Mouse (Mus musculus) layer of hippocampus, adult 18-20 months (tissue): ENCODE results near the gene Kcnb1. TPM values are rescaled to one million over a fixed set of nuclear protein-coding genes. Genes with fewer than 3 reads are reported as not detected.

Source experiments
- DNase-seq, 2 experiments: peaks; one replicate each; pipeline ENCODE4 v3.0.0; 2022; ENCODE audit warnings: low spot score in 2 of 2
- total RNA-seq, 2 experiments: library from RNA; stranded (reverse); gene quantifications; 2 replicates each; pipeline ENCODE4 v1.2.3; 2021

Gene Kcnb1
- total RNA-seq, 2 experiments from 2014 or later: 112 to 119 TPM

DNA sequence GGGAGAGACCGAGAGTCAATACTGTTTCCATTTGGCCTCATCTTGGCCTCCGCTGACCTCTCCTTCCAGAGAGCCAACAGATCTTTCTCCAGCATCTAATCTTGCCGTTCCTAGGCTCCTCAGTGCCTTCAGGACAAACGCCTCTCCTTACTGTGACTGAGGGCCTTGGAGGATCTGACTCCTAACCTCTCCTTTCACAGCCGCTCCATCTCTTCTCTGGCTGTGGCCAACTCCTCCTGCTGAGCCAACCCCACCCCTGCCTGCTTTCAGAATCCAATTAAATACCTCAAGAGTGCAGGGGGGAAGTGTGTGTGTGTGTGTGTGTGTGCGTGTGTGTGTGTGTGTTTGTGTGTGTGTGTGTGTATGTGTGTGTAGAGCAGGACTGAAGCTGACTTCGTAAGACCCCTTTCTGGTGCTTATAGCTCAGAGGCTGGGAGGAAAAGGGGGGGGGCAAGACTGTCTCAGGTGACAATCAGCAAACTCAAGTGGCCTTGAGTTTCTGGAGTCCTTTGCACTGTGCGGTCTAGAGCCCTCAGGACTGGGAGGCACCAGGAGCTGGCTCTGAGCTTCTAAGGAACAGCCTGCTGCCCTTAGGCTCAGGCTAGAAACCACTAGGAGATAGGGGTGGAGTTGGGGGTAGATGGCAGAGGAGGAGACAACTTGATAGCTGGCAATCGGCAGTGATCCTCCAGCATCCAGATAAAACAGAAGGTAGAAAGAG, 59.7 kb downstream of the Kcnb1 start:
- no peak for DNase-seq

DNA sequence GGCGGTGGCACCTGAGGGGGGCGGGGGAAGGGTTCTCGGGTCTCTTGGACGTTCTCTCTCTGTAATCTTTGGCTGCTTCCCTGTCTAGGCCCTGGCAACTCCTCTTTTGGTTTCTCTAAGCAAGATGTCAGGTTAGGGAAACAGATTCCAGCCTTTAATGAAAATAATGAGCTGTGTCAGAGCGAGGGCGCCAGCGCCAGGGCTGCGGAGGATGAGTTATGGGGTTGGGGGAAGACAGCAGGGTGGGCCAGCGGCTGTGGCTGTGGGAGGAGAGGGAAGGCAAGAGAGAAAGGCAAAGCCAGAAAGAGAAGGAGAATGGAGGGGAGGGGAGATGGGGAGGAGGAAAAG, 60.4 kb downstream of the Kcnb1 start:
- peak in 1 of 2 experiments; percentile 34 for DNase-seq

DNA sequence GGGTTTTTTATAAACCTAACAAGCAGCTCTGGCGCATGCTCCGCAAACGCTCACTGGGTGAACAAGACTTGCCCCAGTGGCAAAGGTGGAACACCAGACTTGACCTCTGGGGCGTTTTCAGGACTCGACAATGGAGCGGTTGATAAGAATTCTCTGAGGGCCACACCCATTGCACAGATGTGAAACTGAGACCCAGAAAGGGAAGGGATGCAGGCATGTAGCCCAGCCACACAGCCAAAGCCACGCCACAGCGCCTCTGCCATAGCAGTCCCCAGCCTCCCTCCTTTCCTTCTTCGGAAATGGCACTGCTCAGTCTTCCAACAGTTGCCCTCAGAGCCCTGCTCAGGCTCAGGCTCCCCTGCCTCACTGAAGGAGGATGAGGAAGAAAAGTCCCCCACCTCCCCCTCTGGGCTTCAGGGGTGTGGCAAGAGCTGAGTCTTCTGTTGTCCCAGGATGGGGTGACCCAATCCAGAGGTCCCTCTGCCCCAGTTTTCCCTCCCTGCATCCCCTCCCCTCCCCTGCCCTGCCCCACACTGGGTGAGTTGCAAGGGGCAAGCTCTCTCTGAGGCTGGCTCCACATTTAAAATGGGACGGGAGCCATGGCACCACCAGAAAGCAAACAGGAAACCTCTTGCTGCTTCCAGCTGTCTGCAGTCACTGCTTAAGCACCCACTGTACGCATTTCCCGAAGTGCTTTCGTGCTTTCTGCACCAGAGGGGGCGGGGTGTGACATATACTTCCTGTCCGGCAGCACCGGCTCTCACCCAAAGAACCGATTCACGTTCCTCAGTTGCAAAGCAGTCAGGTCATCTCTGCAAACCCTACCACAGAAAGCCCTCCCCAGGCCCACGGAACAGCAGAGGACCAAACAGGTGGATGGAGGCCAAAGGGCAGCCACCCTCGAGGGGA, 61.0 kb downstream of the Kcnb1 start:
- DNase-seq: peak in 1 of 2 experiments; percentile 20

DNA sequence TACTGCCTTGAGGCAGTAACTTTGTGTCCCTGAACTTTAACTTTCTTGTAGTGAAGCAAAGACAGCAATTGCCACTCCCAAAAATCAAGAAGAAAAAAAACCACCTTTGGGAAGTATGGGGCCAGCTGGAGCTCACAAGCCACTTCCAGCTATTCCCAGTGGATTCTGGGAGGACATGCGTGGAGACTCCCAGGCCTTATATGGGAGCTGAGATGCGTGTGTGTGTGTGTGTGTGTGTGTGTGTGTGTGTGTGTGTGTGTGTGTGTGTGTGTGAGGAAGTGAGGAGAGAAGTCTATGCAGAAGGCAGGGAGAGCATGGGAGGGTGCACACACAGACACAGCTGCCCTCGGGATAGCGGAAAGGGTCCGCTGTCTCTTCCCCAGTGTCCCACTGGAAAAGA, 62.6 kb downstream of the Kcnb1 start:
- no peak for DNase-seq

DNA sequence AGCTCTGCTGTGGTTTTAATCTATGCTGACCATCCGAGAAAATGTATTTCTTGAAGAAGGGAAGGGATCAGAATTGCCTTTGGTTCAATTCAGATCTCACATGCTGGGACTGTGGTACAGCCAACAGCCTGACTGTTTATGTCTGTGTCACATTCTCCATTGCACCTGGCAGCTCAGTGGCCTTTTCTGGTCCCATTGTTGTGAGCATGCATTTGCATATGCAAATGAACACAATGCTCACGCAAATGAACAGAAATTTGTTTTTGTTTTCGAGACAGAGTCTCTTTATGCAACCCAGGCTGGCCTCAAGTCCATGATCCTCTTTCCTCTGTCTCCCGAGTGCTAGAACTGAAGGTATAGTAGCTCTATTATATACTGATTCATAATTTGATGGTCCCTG, 64.2 kb downstream of the Kcnb1 start:
- no peak for DNase-seq

DNA sequence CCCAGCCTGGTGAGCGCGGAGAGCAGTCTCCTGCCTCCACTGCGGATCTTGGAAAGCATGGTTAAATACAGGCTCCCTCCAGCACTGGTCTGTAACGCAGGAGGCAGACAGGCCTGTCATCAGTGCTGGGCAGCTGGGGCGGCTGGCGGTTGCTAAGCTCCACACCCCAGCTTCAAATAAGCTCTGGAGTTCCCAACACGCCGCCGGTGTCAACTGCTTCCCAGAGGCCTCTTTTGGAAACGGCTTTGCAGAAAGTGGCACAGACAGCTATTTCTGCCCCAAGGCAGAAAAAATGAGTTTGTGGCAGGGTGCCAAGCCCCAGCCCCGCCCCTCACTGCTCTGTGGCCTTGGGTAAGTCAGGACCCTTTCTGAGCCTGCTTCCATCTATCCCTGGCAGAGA, 66.0 kb downstream of the Kcnb1 start:
- DNase-seq: peak in 1 of 2 experiments; percentile 47

DNA sequence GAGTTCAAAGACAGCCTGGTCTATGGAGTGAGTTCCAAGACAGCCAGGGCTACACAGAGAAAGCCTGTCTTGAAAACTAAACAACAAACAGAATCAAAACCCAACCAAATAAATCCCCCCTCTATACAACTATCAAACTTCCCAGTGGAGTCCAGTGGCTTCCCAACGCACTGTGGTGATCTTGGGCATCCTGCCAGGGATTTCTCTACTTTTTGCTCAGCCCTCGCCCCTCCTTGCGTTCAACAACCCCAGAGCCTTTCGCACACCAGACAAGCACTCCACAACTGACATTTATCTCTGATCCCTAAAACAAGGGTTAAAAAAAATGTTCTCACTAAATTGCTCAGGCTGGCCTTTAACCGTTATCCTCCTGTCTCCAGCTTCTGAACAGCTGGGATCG, 67.2 kb downstream of the Kcnb1 start:
- DNase-seq: no peak

DNA sequence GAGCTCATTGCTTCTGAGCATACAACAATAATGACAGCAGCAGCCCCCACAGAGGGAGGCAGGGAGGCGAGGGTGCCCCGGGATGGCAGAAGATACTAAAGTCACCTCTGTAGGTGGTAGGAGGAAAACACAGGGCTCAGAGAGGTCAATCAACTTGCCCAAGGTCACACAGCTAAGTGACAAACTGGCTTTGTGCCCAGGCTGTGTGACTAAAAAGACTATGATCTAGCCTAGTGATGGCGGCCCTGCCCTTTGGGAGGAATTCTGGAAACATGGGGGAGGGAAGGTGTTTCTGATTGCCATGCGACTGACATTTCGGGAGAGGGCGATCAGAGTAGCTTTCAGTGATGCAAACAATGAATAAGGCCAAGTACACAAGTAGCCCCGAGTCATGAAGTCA, 68.0 kb downstream of the Kcnb1 start:
- DNase-seq: no peak

DNA sequence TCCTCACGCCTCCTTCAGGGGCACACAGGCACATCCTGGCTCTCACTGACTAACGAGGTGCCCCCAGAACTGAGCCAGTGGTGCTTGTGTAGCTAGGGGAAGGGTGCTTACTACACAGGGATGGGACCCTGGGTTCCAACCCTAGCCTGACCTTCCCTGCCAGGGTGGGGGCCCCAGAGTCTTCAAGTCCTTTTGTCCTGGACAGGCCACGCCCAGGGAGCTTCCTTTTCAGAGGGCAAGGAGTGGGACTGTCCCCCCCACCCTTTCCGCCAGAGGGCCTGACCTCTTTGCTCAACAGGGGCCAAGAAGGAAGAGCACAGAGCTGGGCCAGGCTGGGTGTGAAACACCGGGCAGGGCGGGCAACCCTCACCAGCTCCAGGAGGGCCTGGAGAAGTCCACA, 68.7 kb downstream of the Kcnb1 start:
- no peak for DNase-seq

DNA sequence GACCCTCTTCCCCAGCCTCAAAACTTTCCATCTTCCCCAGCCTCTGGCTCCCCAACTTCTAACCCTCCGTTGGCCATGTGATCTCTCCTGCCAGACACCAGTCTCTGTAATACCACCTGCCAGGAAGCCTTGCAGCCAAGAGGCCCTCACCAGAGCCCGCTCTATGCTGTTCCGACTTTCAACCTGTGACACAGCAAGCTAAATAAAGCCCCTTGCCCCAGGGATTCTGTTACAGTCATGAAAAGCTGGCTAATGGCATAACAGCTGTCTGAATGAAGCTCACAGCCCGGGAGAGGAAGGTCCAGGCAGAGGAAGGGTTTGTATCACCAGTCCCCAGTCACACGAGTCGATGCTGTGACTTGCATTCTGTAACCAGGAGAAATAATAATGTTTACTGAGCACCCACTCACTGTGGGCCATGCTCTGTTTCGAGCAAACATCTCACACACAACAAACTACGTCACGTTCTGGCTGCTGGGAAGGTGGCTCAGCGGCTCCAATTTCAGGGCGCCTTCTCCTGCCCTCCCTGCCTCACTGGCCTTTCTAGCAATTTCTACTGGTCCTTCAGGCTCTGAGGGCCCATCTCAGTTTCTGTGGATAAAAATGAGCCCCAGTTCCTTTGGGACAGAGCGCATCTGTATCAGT, 69.6 kb downstream of the Kcnb1 start:
- no peak for DNase-seq

DNA sequence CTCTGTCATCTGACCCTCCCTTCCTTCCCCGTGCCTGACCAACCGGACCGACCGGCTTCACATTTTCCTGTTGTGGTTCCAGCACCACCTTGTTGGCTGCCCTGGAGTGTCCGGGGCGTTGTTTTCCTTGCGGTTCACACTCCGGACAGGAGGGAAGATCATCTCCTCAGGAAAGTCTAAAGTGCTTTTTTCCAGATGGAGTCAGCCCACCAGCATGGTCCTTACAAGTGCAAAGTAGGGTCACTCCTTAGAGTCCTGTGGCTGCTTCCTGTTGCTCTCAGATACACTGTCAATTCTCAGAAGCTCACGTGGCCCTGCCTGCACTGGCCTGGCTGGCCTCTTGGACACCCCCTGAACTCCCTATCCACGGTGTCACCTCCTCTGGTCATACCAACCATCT, 71.9 kb downstream of the Kcnb1 start:
- no peak for DNase-seq

DNA sequence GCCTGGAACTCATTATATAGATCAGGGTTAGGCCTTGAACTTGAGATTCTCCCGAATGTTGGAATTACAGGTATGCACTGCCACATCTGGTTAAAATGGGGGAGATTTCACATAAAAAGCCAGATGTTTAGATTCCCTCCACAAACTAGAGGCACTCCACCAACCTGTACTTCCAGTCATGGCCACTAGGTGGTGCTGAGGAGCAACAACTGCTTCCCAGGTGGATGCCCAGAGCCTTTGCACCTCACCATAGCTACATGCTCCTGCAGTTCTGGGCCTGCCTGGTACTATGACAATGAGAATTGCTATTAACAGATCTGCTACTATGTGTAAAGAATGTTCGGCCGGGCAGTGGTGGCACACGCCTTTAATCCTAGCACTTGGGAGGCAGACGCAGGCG, 77.2 kb downstream of the Kcnb1 start:
- peak; percentile 53 to 82 for DNase-seq

DNA sequence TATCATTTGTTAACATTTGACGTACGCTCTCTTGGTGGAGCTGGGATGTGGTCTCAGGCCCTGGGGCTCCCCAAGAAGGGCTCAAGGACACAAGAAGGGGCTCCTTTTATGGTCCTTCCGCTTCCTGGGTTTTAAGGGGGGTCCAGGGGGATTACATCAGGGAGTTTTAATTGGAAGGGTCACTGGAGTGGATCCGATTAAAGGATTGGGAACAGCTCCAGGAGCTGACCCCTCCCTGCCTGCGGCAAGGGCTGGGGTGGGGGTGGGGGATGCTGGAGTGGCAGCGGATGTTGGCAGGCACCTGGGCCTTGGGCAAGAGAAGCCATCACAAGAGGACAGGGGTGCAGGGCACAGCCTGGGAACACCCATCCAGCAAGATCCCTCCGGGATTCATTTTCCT, 77.7 kb downstream of the Kcnb1 start:
- no peak for DNase-seq

DNA sequence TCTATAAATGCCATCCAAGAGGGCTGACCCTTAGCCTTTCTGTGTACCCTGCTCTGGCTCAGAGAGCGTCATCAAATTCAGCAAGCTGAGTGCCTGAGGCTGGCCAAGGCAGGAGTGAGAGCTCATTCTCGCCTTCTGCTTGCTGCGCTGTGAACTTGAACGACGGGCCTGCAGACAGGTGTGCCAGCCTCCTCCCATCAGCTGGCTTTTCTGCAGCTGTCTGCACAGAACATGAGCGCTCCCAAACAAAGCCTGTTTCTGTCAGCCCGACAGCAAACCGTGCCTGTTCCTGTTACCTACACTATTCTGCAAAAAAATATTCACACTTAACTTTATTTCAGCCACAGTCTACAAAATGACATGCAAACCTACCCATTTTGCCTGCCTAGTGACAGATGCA, 80.4 kb downstream of the Kcnb1 start:
- DNase-seq: no peak

DNA sequence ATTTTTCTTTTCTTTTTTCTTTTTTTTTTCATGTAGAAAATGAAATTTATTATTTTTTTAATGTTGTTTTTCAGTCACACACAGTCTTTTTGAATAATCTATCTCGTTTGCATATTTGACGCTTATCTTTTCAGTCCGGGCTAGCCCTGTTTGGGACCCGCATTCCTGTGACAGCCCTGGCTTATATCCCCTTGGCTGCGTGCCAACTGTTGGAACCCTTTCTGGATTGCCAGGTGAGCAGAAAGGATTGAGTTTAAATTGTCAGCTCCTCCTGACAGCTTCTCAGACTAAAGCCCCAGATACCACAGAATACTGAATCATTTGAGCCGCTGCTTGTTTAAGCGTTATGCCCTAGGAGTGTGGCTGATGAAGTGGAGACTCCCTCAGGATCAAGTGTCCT, 86.4 kb downstream of the Kcnb1 start:
- no peak for DNase-seq

DNA sequence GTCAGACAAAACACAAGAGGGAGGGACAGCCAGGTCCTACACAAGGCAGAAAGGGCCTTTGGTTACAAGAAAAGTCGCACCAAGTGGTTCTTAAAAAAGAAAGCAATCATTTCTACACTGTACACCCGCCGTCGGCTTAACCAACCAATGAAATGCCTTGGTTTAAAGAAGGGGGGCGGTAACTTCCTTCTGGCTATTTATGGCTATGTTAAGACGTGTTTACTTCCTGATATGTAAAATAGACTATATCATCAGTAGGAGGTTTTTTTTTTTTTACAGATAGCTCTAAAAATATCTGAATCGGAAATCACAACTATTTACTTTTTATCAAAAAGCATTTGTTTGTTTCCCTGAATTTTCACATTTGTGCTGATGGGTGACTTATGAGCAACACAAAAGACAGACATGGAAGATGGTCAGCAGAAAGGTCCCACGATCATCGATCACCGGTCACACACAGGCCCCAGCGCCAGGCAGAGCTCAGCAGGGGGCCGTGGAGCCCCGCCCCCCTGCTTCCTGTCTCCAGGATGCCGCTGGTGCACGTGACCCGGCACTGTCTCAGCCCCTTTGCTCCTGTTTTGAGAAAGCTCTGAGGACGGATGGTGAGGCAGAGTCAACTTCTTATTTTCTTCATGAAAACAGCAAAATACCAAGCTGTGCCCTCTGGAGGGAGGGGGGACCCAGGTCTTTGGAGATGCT, 88.1 kb downstream of the Kcnb1 start:
- no peak for DNase-seq

DNA sequence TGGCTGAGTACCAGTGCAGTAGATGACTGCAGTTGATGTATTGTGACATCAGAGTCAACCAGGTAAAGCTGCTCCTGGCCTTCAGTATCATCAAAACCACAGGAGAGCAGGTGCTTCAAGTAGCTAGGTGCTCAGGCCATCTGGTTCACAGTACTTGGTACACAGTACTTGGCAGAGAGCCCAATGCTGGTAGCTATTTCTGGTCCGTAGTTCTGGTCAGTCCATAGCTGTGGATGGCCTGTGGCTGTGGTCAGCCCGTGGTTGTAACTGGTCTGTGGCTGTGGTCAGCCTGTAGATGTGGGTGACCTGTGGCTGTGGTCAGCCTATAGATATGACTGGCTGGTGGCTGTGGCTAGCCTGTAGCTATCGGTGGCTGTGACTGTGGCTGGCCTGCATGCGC, 95.3 kb downstream of the Kcnb1 start:
- DNase-seq: no peak

DNA sequence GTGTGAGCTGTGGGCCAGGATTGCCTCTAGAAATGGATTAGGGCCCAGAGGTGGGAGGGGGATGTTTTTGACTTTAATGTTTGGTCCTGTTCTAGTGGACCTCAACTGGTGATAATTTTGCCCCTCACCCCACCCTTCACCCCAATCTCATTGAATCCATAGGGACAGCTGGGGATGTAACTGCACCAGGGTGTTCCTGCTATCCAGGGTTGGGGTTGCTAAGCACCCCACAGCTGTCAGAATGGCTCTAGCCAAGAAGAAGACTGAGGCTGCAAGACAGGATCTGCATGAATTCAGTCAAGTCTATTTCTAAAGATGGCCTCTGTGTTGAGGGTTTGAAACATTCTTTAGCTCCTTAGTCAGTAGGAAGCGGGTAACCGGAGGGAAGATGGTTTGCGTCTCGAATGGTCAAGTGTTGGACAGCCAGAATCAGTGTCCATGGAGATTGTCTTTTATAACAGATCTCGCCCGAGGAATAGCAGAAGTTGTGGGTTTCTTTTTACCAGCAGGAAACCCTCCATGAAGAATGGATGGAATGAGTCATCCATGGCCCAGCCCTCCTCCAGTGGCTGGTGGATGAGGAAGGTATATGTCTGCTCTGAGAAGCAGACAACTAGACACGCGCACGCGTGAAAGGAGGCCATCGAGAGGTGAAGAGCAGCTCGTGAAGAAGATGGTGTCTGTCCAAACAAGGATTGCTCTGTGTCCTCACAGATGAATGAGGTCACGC, 96.6 kb downstream of the Kcnb1 start:
- no peak for DNase-seq

DNA sequence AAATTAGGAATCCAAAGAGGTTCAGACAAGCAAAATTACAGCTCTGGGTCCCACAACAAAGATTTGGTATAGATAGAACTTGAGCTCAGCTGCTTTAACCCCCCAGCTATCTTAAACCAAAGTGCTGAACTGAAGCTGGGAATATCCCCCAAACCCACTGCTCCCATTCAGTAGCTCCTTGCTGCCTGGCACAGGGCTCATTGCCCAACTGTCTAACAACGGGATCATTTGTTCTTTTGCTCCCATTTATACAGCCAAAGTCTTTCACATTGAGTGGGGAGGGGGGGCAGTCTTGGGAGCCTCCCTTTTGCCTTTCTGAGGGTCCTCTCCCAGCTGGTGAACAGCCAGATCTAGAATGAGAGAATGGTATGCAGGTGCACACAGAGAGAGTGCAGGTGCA, 99.7 kb downstream of the Kcnb1 start:
- no peak for DNase-seq

DNA sequence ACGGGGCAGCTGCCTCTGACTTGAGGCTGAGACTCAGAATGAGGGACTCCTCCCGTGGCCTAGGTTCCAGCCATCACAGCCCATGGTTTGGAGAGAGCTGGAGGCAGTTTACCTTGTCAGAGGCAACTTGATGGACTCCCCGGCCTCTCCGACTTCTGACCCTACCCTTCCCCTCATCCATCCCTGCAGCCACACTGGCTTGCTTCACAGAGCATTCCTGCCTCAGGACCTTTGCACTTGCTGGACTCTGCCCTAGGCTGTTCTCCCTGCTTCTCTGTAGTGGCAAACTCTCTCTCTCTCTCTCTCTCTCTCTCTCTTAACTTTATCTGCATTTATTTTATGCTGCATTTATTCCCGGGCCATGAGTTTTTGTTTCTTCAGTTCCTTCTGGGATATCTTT, 103.1 kb downstream of the Kcnb1 start:
- no peak for DNase-seq

DNA sequence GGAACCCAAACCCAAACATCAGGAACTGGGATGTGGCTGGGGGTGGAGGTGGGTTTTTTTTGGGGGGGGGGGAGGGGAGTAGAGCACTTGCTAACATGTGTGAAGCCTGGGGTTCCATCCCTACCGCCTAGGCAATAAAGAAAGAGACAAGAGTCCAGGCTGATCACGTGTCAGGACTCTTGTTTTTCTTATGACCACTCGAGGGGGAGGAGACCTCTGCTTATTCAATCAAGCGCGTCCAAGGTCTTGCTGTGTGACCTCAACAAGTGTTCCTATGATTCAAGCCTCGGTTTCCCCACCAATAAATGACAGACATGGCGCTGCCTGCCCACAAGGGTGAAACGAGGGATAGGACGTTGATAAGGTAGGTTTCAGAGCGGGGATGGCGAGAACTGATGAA, 103.9 kb downstream of the Kcnb1 start:
- DNase-seq: no peak
